Mouse (Mus musculus): ENCODE measurements around the gene Ccdc113. TPM values are rescaled to one million over a fixed set of nuclear protein-coding genes. Genes with fewer than 3 reads are reported as not detected.

Ccdc113 gene
- polyA plus RNA-seq, 1 experiment from 2014 or later = 0.78 TPM

GRCm38 (mm10) chr8:95502431-95502830, 31.5 kb upstream of the Ccdc113 start:
- WGBS = 72% methylated on average over 7 of the region's 7 CpGs
- H3K9me3 ChIP-seq (replicated peaks) = no peaks in the 10 kb centered on the region
- H3K9ac ChIP-seq (replicated peaks) = no peak overlapping the region
- H3K4me3 ChIP-seq (replicated peaks) = no peak overlapping the region
- no peak overlapping the region for H3K4me2 ChIP-seq
- H3K27me3 ChIP-seq (replicated peaks) = no peaks in the 10 kb centered on the region
- no peak overlapping the region for H3K27ac ChIP-seq (replicated peaks)
- ATAC-seq (ENCODE audit: low FRiP score) = no peak
- H3K36me3 ChIP-seq = no peaks in the 10 kb centered on the region
- H3K4me1 ChIP-seq = no peaks in the 10 kb centered on the region

GRCm38 (mm10) chr8:95504835-95505234, 29.1 kb upstream of the Ccdc113 start:
- WGBS = 67% methylated on average over 5 of the region's 5 CpGs
- Histone ChIP-seq H3K4me2 (no peak overlapping the region), H3K27me3 (replicated peaks) (no peaks in the 10 kb centered on the region), H3K4me3 (replicated peaks) (no peak overlapping the region), H3K4me1 (no peaks in the 10 kb centered on the region), H3K27ac (replicated peaks) (no peak overlapping the region), H3K36me3 (no peaks in the 10 kb centered on the region), H3K9me3 (replicated peaks) (no peaks in the 10 kb centered on the region), H3K9ac (replicated peaks) (no peak overlapping the region)
- no peak for ATAC-seq (ENCODE audit: low FRiP score)

- no peak for ATAC-seq (ENCODE audit: low FRiP score)
- Histone ChIP-seq H3K4me3 (replicated peaks) (no peak overlapping the region), H3K27ac (replicated peaks) (no peak overlapping the region), H3K9me3 (replicated peaks) (no peaks in the 10 kb centered on the region), H3K4me2 (no peak overlapping the region), H3K4me1 (no peaks in the 10 kb centered on the region), H3K27me3 (replicated peaks) (no peaks in the 10 kb centered on the region), H3K36me3 (no peaks in the 10 kb centered on the region), H3K9ac (replicated peaks) (no peak overlapping the region)
- 58% methylated on average over 3 of the region's 3 CpGs for WGBS
Measured at GRCm38 (mm10) chr8:95505606-95506005, 28.3 kb upstream of the Ccdc113 start.

GRCm38 (mm10) chr8:95506245-95506644, 27.6 kb upstream of the Ccdc113 start:
- Histone ChIP-seq H3K4me2 (no peak overlapping the region), H3K9ac (replicated peaks) (no peak overlapping the region), H3K36me3 (no peaks in the 10 kb centered on the region), H3K4me1 (no peaks in the 10 kb centered on the region), H3K27me3 (replicated peaks) (no peaks in the 10 kb centered on the region), H3K9me3 (replicated peaks) (no peaks in the 10 kb centered on the region), H3K27ac (replicated peaks) (no peak overlapping the region), H3K4me3 (replicated peaks) (no peak overlapping the region)
- 76% methylated on average over 5 of the region's 5 CpGs for WGBS
- no peak for ATAC-seq (ENCODE audit: low FRiP score)

- 61% methylated on average over 4 of the region's 4 CpGs for WGBS
- no peak for ATAC-seq (ENCODE audit: low FRiP score)
- H3K4me2 ChIP-seq = no peak overlapping the region
- no peak overlapping the region for H3K9ac ChIP-seq (replicated peaks)
- H3K36me3 ChIP-seq = no peaks in the 10 kb centered on the region
- no peaks in the 10 kb centered on the region for H3K27me3 ChIP-seq (replicated peaks)
- no peak overlapping the region for H3K27ac ChIP-seq (replicated peaks)
- H3K4me3 ChIP-seq (replicated peaks) = no peak overlapping the region
- H3K9me3 ChIP-seq (replicated peaks) = no peaks in the 10 kb centered on the region
- H3K4me1 ChIP-seq = no peaks in the 10 kb centered on the region
Measured at GRCm38 (mm10) chr8:95512257-95512656, 21.6 kb upstream of the Ccdc113 start.

- Histone ChIP-seq H3K27ac (replicated peaks) (no peak overlapping the region), H3K27me3 (replicated peaks) (no peaks in the 10 kb centered on the region), H3K9ac (replicated peaks) (no peak overlapping the region), H3K4me3 (replicated peaks) (no peak overlapping the region), H3K4me2 (no peak overlapping the region), H3K9me3 (replicated peaks) (no peaks in the 10 kb centered on the region), H3K36me3 (no peaks in the 10 kb centered on the region), H3K4me1 (no peaks in the 10 kb centered on the region)
- no peak for ATAC-seq (ENCODE audit: low FRiP score)
- WGBS = 85% methylated on average over 4 of the region's 4 CpGs
Measured at GRCm38 (mm10) chr8:95513219-95513618, 20.7 kb upstream of the Ccdc113 start.

GRCm38 (mm10) chr8:95516928-95517327, 17.0 kb upstream of the Ccdc113 start:
- no peak overlapping the region for H3K27ac ChIP-seq (replicated peaks)
- no peaks in the 10 kb centered on the region for H3K27me3 ChIP-seq (replicated peaks)
- H3K9me3 ChIP-seq (replicated peaks) = no peaks in the 10 kb centered on the region
- H3K4me2 ChIP-seq = no peak overlapping the region
- WGBS = 92% methylated on average over 6 of the region's 6 CpGs
- H3K9ac ChIP-seq (replicated peaks) = no peak overlapping the region
- no peak for ATAC-seq (ENCODE audit: low FRiP score)
- H3K4me3 ChIP-seq (replicated peaks) = no peak overlapping the region
- no peaks in the 10 kb centered on the region for H3K36me3 ChIP-seq
- H3K4me1 ChIP-seq = no peaks in the 10 kb centered on the region

- no peaks in the 10 kb centered on the region for H3K36me3 ChIP-seq
- H3K27ac ChIP-seq (replicated peaks) = no peak overlapping the region
- H3K4me3 ChIP-seq (replicated peaks) = no peak overlapping the region
- H3K9me3 ChIP-seq (replicated peaks) = no peaks in the 10 kb centered on the region
- whole genome bisulfite sequencing = 92% methylated on average over 4 of the region's 4 CpGs
- no peaks in the 10 kb centered on the region for H3K4me1 ChIP-seq
- H3K27me3 ChIP-seq (replicated peaks) = no peaks in the 10 kb centered on the region
- no peak for ATAC-seq (ENCODE audit: low FRiP score)
- no peak overlapping the region for H3K4me2 ChIP-seq
- H3K9ac ChIP-seq (replicated peaks) = no peak overlapping the region
Measured at GRCm38 (mm10) chr8:95523991-95524390, 9.9 kb upstream of the Ccdc113 start.

- Histone ChIP-seq H3K4me3 (replicated peaks) (no peak overlapping the region), H3K4me2 (no peak overlapping the region), H3K9me3 (replicated peaks) (no peaks in the 10 kb centered on the region), H3K4me1 (no peaks in the 10 kb centered on the region), H3K27ac (replicated peaks) (no peak overlapping the region), H3K27me3 (replicated peaks) (no peaks in the 10 kb centered on the region), H3K9ac (replicated peaks) (no peak overlapping the region), H3K36me3 (no peaks in the 10 kb centered on the region)
- no peak for ATAC-seq (ENCODE audit: low FRiP score)
- WGBS = 79% methylated on average over 10 of the region's 10 CpGs
Measured at GRCm38 (mm10) chr8:95528194-95528593, 5.7 kb upstream of the Ccdc113 start.

- no peak overlapping the region for H3K27ac ChIP-seq (replicated peaks)
- no peak overlapping the region for H3K9ac ChIP-seq (replicated peaks)
- H3K4me1 ChIP-seq = peaks cover 3% of the 10 kb centered on the region
- no peak overlapping the region for H3K4me3 ChIP-seq (replicated peaks)
- H3K4me2 ChIP-seq = no peak overlapping the region
- no peaks in the 10 kb centered on the region for H3K36me3 ChIP-seq
- no peaks in the 10 kb centered on the region for H3K9me3 ChIP-seq (replicated peaks)
- ATAC-seq (ENCODE audit: low FRiP score) = no peak
- 66% methylated on average over 9 of the region's 9 CpGs for WGBS
- no peaks in the 10 kb centered on the region for H3K27me3 ChIP-seq (replicated peaks)
Measured at GRCm38 (mm10) chr8:95528750-95529310, 5.1 kb upstream of the Ccdc113 start.

GRCm38 (mm10) chr8:95532206-95532605, 1.7 kb upstream of the Ccdc113 start:
- no peak overlapping the region for H3K4me3 ChIP-seq (replicated peaks)
- H3K9ac ChIP-seq (replicated peaks) = no peak overlapping the region
- H3K4me2 ChIP-seq = no peak overlapping the region
- ATAC-seq (ENCODE audit: low FRiP score) = no peak
- no peak overlapping the region for H3K27ac ChIP-seq (replicated peaks)
- H3K9me3 ChIP-seq (replicated peaks) = no peaks in the 10 kb centered on the region
- no peaks in the 10 kb centered on the region for H3K27me3 ChIP-seq (replicated peaks)
- H3K4me1 ChIP-seq = peaks cover 9% of the 10 kb centered on the region
- no peaks in the 10 kb centered on the region for H3K36me3 ChIP-seq
- WGBS = 67% methylated on average over 4 of the region's 4 CpGs

GRCm38 (mm10) chr8:95539487-95539886, 5.6 kb downstream of the Ccdc113 start:
- Histone ChIP-seq H3K27me3 (replicated peaks) (no peaks in the 10 kb centered on the region), H3K9me3 (replicated peaks) (no peaks in the 10 kb centered on the region), H3K36me3 (no peaks in the 10 kb centered on the region), H3K27ac (replicated peaks) (no peak overlapping the region), H3K9ac (replicated peaks) (no peak overlapping the region), H3K4me3 (replicated peaks) (no peak overlapping the region), H3K4me2 (no peak overlapping the region), H3K4me1 (no peaks in the 10 kb centered on the region)
- WGBS = 82% methylated on average over 5 of the region's 5 CpGs
- no peak for ATAC-seq (ENCODE audit: low FRiP score)

- Histone ChIP-seq H3K36me3 (no peaks in the 10 kb centered on the region), H3K27me3 (replicated peaks) (no peaks in the 10 kb centered on the region), H3K9me3 (replicated peaks) (no peaks in the 10 kb centered on the region), H3K4me2 (no peak overlapping the region), H3K9ac (replicated peaks) (no peak overlapping the region), H3K27ac (replicated peaks) (no peak overlapping the region), H3K4me1 (no peaks in the 10 kb centered on the region), H3K4me3 (replicated peaks) (no peak overlapping the region)
- no peak for ATAC-seq (ENCODE audit: low FRiP score)
- 91% methylated on average over 6 of the region's 6 CpGs for WGBS
Measured at GRCm38 (mm10) chr8:95542191-95542590, 8.3 kb downstream of the Ccdc113 start.

Data from neural tube, embryonic 15.5 days (tissue).